Mouse (Mus musculus): ENCODE data around the gene Paf1. TPM values are rescaled to one million over a fixed set of nuclear protein-coding genes. Genes with fewer than 3 reads are reported as not detected.

Paf1 gene
- total and polyA plus RNA-seq, 3 experiments, result 53.5 to 645 (median 99.9) TPM

DNA sequence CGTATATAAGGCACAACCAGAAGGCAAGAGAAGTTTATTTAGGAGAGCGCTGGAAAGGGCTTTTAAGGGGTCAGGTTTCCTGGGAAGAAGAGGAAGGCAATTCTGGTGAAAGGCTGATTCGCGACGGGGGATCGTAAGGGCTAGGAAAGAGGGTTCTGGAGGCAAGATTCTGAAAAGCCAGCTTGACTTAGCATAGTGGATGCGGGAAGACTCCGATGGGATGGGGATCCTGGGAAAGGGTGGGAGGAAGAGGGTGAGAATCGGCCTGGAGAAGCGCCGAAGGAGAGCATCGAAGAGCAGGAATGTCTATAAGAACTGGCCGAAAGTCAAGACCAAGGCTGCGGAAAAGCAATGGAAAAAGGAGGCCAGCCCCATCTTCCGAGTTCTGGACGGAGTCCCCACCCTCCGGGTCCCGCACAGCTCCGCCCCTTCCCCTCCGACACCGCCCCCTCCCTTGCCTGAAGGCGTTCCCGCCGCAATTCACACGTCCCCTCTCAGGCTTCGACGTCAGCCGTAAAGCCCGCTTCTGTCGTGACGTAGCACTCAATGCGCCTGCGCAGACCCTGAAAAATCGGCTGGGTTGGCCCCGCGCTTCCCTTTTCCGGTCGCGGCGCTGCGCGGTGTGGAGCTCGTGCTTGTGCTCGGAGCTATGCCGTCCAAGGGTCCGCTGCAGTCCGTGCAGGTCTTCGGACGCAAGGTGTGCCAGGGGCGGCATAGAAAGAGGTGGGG, 42.4 kb upstream of the Paf1 start, which contains the start of gene Rps16:
Gene Rps16, plus strand, starts transcription at position 498 of the 729 bp plus-strand sequence.
- Histone ChIP-seq H3K9ac (ENCODE audit: control insufficient read depth, low read depth, low read length, poor library complexity, severe bottlenecking) (peak within 1 kb of the TSS; percentile 81), H3K27me3 (ENCODE audit: control insufficient read depth in 1 of 2, insufficient read depth in 2 of 2, low read length in 2 of 2) (no peaks in the 10 kb centered on the region), H3K27ac (ENCODE audit: control insufficient read depth, low read depth, low read length) (peak within 1 kb of the TSS; percentile 63), H3K9me3 (replicated peaks; ENCODE audit: insufficient read depth, low read length) (no peaks in the 10 kb centered on the region), H3K4me1 (ENCODE audit: control insufficient read depth in 1 of 2, insufficient read depth in 2 of 2, low read length in 2 of 2) (peaks cover 2 to 20% of the 10 kb centered on the region in 2 experiments; a peak in 3 of 4 replicates), H3K36me3 (ENCODE audit: control insufficient read depth in 1 of 2, insufficient read depth in 2 of 2, low read length in 2 of 2) (peaks cover 11 to 24% of the 10 kb centered on the region in 2 experiments), H3K4me3 (ENCODE audit: control insufficient read depth in 1 of 2, insufficient read depth in 1 of 2, low read depth in 2 of 2, low read length in 2 of 2) (peak within 1 kb of the TSS; percentile 76 to 88), H3K79me2 (ENCODE audit: control insufficient read depth, insufficient read depth, low read length, poor library complexity) (peaks cover 20% of the 10 kb centered on the region)
- peak; percentile 97 for DNase-seq (ENCODE audit: low read depth, low spot score)
- TF ChIP-seq MEF2A (IDR thresholded peaks at IDR 0.05; ENCODE audit: extremely low read depth, insufficient replicate concordance, low read depth, low read length, poor library complexity, severe bottlenecking) (no peak), SIN3A (IDR thresholded peaks at IDR 0.05; ENCODE audit: low read length) (peak; percentile 64; the same call in 1 of the 2 replicates), EP300 (IDR thresholded peaks at IDR 0.05; ENCODE audit: low read depth in 1 of 2, low read length in 2 of 2) (no peak), CTCF (IDR thresholded peaks at IDR 0.05 in 2 of 3, conservative IDR thresholded peaks at IDR 0.05 in 1 of 3; ENCODE audit: control insufficient read depth in 1 of 3, insufficient read depth in 1 of 3, low read depth in 2 of 3, low read length in 3 of 3, poor library complexity in 1 of 3, severe bottlenecking in 1 of 3) (no peak), MYC (IDR thresholded peaks at IDR 0.05; ENCODE audit: low read depth, low read length) (peak; percentile 68; the same call in 1 of the 2 replicates), CHD2 (IDR thresholded peaks at IDR 0.05; ENCODE audit: low read length) (no peak), TAL1 (IDR thresholded peaks at IDR 0.05; ENCODE audit: low read length) (no peak), POLR2A (IDR thresholded peaks at IDR 0.05; ENCODE audit: control insufficient read depth in 1 of 2, insufficient read depth in 1 of 2, low read depth in 1 of 2, low read length in 2 of 2, poor library complexity in 1 of 2) (peak; percentile 38 to 90; a peak in 2 of 4 replicates), USF1 (IDR thresholded peaks at IDR 0.05; ENCODE audit: low read depth, low read length) (0 out of 2 replicates have a peak, but pooled peaks have one; percentile 7), GABPA (IDR thresholded peaks at IDR 0.05; ENCODE audit: low read depth, low read length) (no peak), ZNF384 (IDR thresholded peaks at IDR 0.05; ENCODE audit: low read depth, low read length) (no peak), SMC3 (IDR thresholded peaks at IDR 0.05; ENCODE audit: low read depth, low read length) (no peak), MAX (IDR thresholded peaks at IDR 0.05; ENCODE audit: low read length) (peak; percentile 64), E2F4 (IDR thresholded peaks at IDR 0.05; ENCODE audit: borderline replicate concordance, low read depth, low read length) (peak; percentile 69; the same call in 1 of the 2 replicates), RCOR1 (IDR thresholded peaks at IDR 0.05; ENCODE audit: low read depth, low read length) (no peak), TBP (IDR thresholded peaks at IDR 0.05; ENCODE audit: low read depth, low read length) (peak; percentile 92), UBTF (IDR thresholded peaks at IDR 0.05; ENCODE audit: borderline replicate concordance, insufficient read depth, low read depth, low read length) (no peak), NRF1 (IDR thresholded peaks at IDR 0.05; ENCODE audit: insufficient read depth, low read depth, low read length, poor library complexity, severe bottlenecking) (peak; percentile 86), ETS1 (IDR thresholded peaks at IDR 0.05; ENCODE audit: low read depth, low read length) (no peak), USF2 (IDR thresholded peaks at IDR 0.05; ENCODE audit: borderline replicate concordance in 1 of 2, insufficient read depth in 1 of 2, low read depth in 1 of 2, low read length in 2 of 2) (no peak), ELF1 (IDR thresholded peaks at IDR 0.05; ENCODE audit: low read depth, low read length) (peak; percentile 94), MXI1 (IDR thresholded peaks at IDR 0.05; ENCODE audit: low read depth, low read length) (peak; percentile 78), POLR2AphosphoS5 (IDR thresholded peaks at IDR 0.05; ENCODE audit: borderline replicate concordance, low read depth, low read length) (no peak), BHLHE40 (IDR thresholded peaks at IDR 0.05; ENCODE audit: borderline replicate concordance, low read depth, low read length) (no peak), MAFK (IDR thresholded peaks at IDR 0.05; ENCODE audit: borderline replicate concordance, low read depth, low read length) (no peak), MYB (IDR thresholded peaks at IDR 0.05; ENCODE audit: low read depth, low read length) (no peak), NELFE (IDR thresholded peaks at IDR 0.05; ENCODE audit: low read depth, low read length) (peak; percentile 90), POLR2AphosphoS2 (IDR thresholded peaks at IDR 0.05; ENCODE audit: low read length) (peak; percentile 86), RAD21 (IDR thresholded peaks at IDR 0.05; ENCODE audit: low read depth, low read length) (no peak), ZKSCAN1 (IDR thresholded peaks at IDR 0.05; ENCODE audit: low read depth, low read length) (no peak), TCF12 (IDR thresholded peaks at IDR 0.05; ENCODE audit: low read depth, low read length) (peak; percentile 78), ZC3H11A (IDR thresholded peaks at IDR 0.05; ENCODE audit: low read depth, low read length) (no peak), KAT2A (conservative IDR thresholded peaks at IDR 0.05; ENCODE audit: low read depth, low read length) (peak; percentile 92), MAZ (IDR thresholded peaks at IDR 0.05; ENCODE audit: low read depth, low read length) (peak; percentile 98), HCFC1 (IDR thresholded peaks at IDR 0.05; ENCODE audit: low read depth, low read length) (peak; percentile 94), GATA1 (IDR thresholded peaks at IDR 0.05; ENCODE audit: low read depth, low read length) (no peak)

Data from MEL (cell line).